Mouse (Mus musculus): Measurements from ENCODE around the gene Chit1. TPM values are rescaled to one million over a fixed set of nuclear protein-coding genes. Genes with fewer than 3 reads are reported as not detected.

Chit1 gene
- polyA plus RNA-seq, 1 experiment from 2014 or later, result 1.4 TPM

GRCm38 (mm10) chr1:134182025-134182424 lies 71.0 kb downstream of the Chit1 start, which contains the start of gene Chil1:
Gene Chil1, plus strand, starts transcription at chr1:134182176.
- ATAC-seq (ENCODE audit: low read depth), result no peak

GRCm38 (mm10) chr1:134184089-134184488 lies 73.0 kb downstream of the Chit1 start:
- H3K27me3 ChIP-seq (ENCODE audit: control insufficient read depth, insufficient read depth, low read length), result no peaks in the 10 kb centered on the region
- no peak for ATAC-seq (ENCODE audit: low read depth)

More at GRCm38 (mm10) chr1:134182025-134182424, 71.0 kb downstream of the Chit1 start, which contains the start of gene Chil1:
- H3K9ac ChIP-seq (replicated peaks; ENCODE audit: low read depth, low read length), result no peak within 1 kb of the TSS
- H3K4me3 ChIP-seq (ENCODE audit: low read depth, low read length), result no peak within 1 kb of the TSS
- H3K4me2 ChIP-seq (ENCODE audit: low read depth, low read length), result no peak within 1 kb of the TSS
- no peaks in the 10 kb centered on the region for H3K9me3 ChIP-seq (ENCODE audit: control insufficient read depth, low read length)
- 55% methylated on average over 4 of the region's 4 CpGs for WGBS
- H3K36me3 ChIP-seq (ENCODE audit: control insufficient read depth, insufficient read depth, low read length), result no peaks in the 10 kb centered on the region
- H3K4me1 ChIP-seq (ENCODE audit: control insufficient read depth, insufficient read depth, low read length), result no peaks in the 10 kb centered on the region
- no peaks in the 10 kb centered on the region for H3K27me3 ChIP-seq (ENCODE audit: control insufficient read depth, insufficient read depth, low read length)
- no peak within 1 kb of the TSS for H3K27ac ChIP-seq (ENCODE audit: low read depth, low read length)

GRCm38 (mm10) chr1:134188217-134188616 lies 77.2 kb downstream of the Chit1 start:
- 63% methylated on average over 5 of the region's 5 CpGs for WGBS
- no peaks in the 10 kb centered on the region for H3K27me3 ChIP-seq (ENCODE audit: control insufficient read depth, insufficient read depth, low read length)
- peaks cover 10% of the 10 kb centered on the region for H3K4me1 ChIP-seq (ENCODE audit: control insufficient read depth, insufficient read depth, low read length)
- H3K9ac ChIP-seq (replicated peaks; ENCODE audit: low read depth, low read length), result no peak overlapping the region
- no peak for ATAC-seq (ENCODE audit: low read depth)
- H3K9me3 ChIP-seq (ENCODE audit: control insufficient read depth, low read length), result no peaks in the 10 kb centered on the region
- no peaks in the 10 kb centered on the region for H3K36me3 ChIP-seq (ENCODE audit: control insufficient read depth, insufficient read depth, low read length)
- no peak overlapping the region for H3K27ac ChIP-seq (ENCODE audit: low read depth, low read length)
- no peak overlapping the region for H3K4me2 ChIP-seq (ENCODE audit: low read depth, low read length)
- no peak overlapping the region for H3K4me3 ChIP-seq (ENCODE audit: low read depth, low read length)

More at GRCm38 (mm10) chr1:134184089-134184488, 73.0 kb downstream of the Chit1 start:
- 88% methylated on average over 4 of the region's 4 CpGs for WGBS
- H3K9ac ChIP-seq (replicated peaks; ENCODE audit: low read depth, low read length), result no peak overlapping the region
- no peaks in the 10 kb centered on the region for H3K36me3 ChIP-seq (ENCODE audit: control insufficient read depth, insufficient read depth, low read length)
- peaks cover 8% of the 10 kb centered on the region for H3K4me1 ChIP-seq (ENCODE audit: control insufficient read depth, insufficient read depth, low read length)
- no peak overlapping the region for H3K27ac ChIP-seq (ENCODE audit: low read depth, low read length)
- H3K9me3 ChIP-seq (ENCODE audit: control insufficient read depth, low read length), result no peaks in the 10 kb centered on the region
- no peak overlapping the region for H3K4me2 ChIP-seq (ENCODE audit: low read depth, low read length)
- no peak overlapping the region for H3K4me3 ChIP-seq (ENCODE audit: low read depth, low read length)

GRCm38 (mm10) chr1:134188989-134189729 lies 78.1 kb downstream of the Chit1 start:
- Histone ChIP-seq H3K4me3 (ENCODE audit: low read depth, low read length) (no peak overlapping the region), H3K9me3 (ENCODE audit: control insufficient read depth, low read length) (no peaks in the 10 kb centered on the region), H3K36me3 (ENCODE audit: control insufficient read depth, insufficient read depth, low read length) (no peaks in the 10 kb centered on the region), H3K4me2 (ENCODE audit: low read depth, low read length) (no peak overlapping the region), H3K9ac (replicated peaks; ENCODE audit: low read depth, low read length) (no peak overlapping the region), H3K27me3 (ENCODE audit: control insufficient read depth, insufficient read depth, low read length) (no peaks in the 10 kb centered on the region), H3K27ac (ENCODE audit: low read depth, low read length) (no peak overlapping the region), H3K4me1 (ENCODE audit: control insufficient read depth, insufficient read depth, low read length) (peaks cover 10% of the 10 kb centered on the region)
- ATAC-seq (ENCODE audit: low read depth), result peak; percentile 31; the same call in 1 of the 2 replicates
- WGBS, result 23% methylated on average over 12 of the region's 12 CpGs

- Histone ChIP-seq H3K4me1 (ENCODE audit: control insufficient read depth, insufficient read depth, low read length) (peaks cover 12% of the 10 kb centered on the region), H3K36me3 (ENCODE audit: control insufficient read depth, insufficient read depth, low read length) (no peaks in the 10 kb centered on the region), H3K9ac (replicated peaks; ENCODE audit: low read depth, low read length) (no peak overlapping the region), H3K27me3 (ENCODE audit: control insufficient read depth, insufficient read depth, low read length) (no peaks in the 10 kb centered on the region), H3K9me3 (ENCODE audit: control insufficient read depth, low read length) (no peaks in the 10 kb centered on the region), H3K4me2 (ENCODE audit: low read depth, low read length) (no peak overlapping the region), H3K4me3 (ENCODE audit: low read depth, low read length) (no peak overlapping the region), H3K27ac (ENCODE audit: low read depth, low read length) (no peak overlapping the region)
- ATAC-seq (ENCODE audit: low read depth), result no peak
- 87% methylated on average over 5 of the region's 5 CpGs for WGBS
Measured at GRCm38 (mm10) chr1:134191192-134191591, 80.2 kb downstream of the Chit1 start.

GRCm38 (mm10) chr1:134192024-134192423 lies 81.0 kb downstream of the Chit1 start:
- ATAC-seq (ENCODE audit: low read depth), result no peak
- H3K27me3 ChIP-seq (ENCODE audit: control insufficient read depth, insufficient read depth, low read length), result no peaks in the 10 kb centered on the region
- H3K9ac ChIP-seq (replicated peaks; ENCODE audit: low read depth, low read length), result no peak overlapping the region
- H3K27ac ChIP-seq (ENCODE audit: low read depth, low read length), result no peak overlapping the region
- H3K36me3 ChIP-seq (ENCODE audit: control insufficient read depth, insufficient read depth, low read length), result no peaks in the 10 kb centered on the region
- H3K9me3 ChIP-seq (ENCODE audit: control insufficient read depth, low read length), result no peaks in the 10 kb centered on the region
- no peak overlapping the region for H3K4me2 ChIP-seq (ENCODE audit: low read depth, low read length)
- WGBS, result 62% methylated on average over 4 of the region's 4 CpGs
- H3K4me1 ChIP-seq (ENCODE audit: control insufficient read depth, insufficient read depth, low read length), result peaks cover 12% of the 10 kb centered on the region
- no peak overlapping the region for H3K4me3 ChIP-seq (ENCODE audit: low read depth, low read length)

GRCm38 (mm10) chr1:134193126-134193525 lies 82.1 kb downstream of the Chit1 start, which contains the start of gene Mybph:
Gene Mybph, plus strand, starts transcription at chr1:134193448.
- Histone ChIP-seq H3K4me1 (ENCODE audit: control insufficient read depth, insufficient read depth, low read length) (peaks cover 12% of the 10 kb centered on the region), H3K27me3 (ENCODE audit: control insufficient read depth, insufficient read depth, low read length) (no peaks in the 10 kb centered on the region), H3K36me3 (ENCODE audit: control insufficient read depth, insufficient read depth, low read length) (no peaks in the 10 kb centered on the region), H3K9me3 (ENCODE audit: control insufficient read depth, low read length) (no peaks in the 10 kb centered on the region), H3K4me2 (ENCODE audit: low read depth, low read length) (no peak within 1 kb of the TSS), H3K9ac (replicated peaks; ENCODE audit: low read depth, low read length) (no peak within 1 kb of the TSS), H3K27ac (ENCODE audit: low read depth, low read length) (no peak within 1 kb of the TSS), H3K4me3 (ENCODE audit: low read depth, low read length) (no peak within 1 kb of the TSS)
- WGBS, result 78% methylated on average over 1 of the region's 1 CpGs
- no peak for ATAC-seq (ENCODE audit: low read depth)

GRCm38 (mm10) chr1:134193674-134194197 lies 82.7 kb downstream of the Chit1 start:
- Histone ChIP-seq H3K9me3 (ENCODE audit: control insufficient read depth, low read length) (no peaks in the 10 kb centered on the region), H3K4me2 (ENCODE audit: low read depth, low read length) (no peak overlapping the region), H3K9ac (replicated peaks; ENCODE audit: low read depth, low read length) (no peak overlapping the region), H3K36me3 (ENCODE audit: control insufficient read depth, insufficient read depth, low read length) (no peaks in the 10 kb centered on the region), H3K27me3 (ENCODE audit: control insufficient read depth, insufficient read depth, low read length) (no peaks in the 10 kb centered on the region), H3K27ac (ENCODE audit: low read depth, low read length) (no peak overlapping the region), H3K4me1 (ENCODE audit: control insufficient read depth, insufficient read depth, low read length) (peaks cover 8% of the 10 kb centered on the region), H3K4me3 (ENCODE audit: low read depth, low read length) (no peak overlapping the region)
- 73% methylated on average over 7 of the region's 7 CpGs for WGBS
- ATAC-seq (ENCODE audit: low read depth), result no peak

- no peak overlapping the region for H3K4me3 ChIP-seq (ENCODE audit: low read depth, low read length)
- H3K9me3 ChIP-seq (ENCODE audit: control insufficient read depth, low read length), result no peaks in the 10 kb centered on the region
- no peak overlapping the region for H3K27ac ChIP-seq (ENCODE audit: low read depth, low read length)
- H3K9ac ChIP-seq (replicated peaks; ENCODE audit: low read depth, low read length), result no peak overlapping the region
- ATAC-seq (ENCODE audit: low read depth), result no peak
- no peak overlapping the region for H3K4me2 ChIP-seq (ENCODE audit: low read depth, low read length)
- 76% methylated on average over 16 of the region's 16 CpGs for WGBS
- no peaks in the 10 kb centered on the region for H3K36me3 ChIP-seq (ENCODE audit: control insufficient read depth, insufficient read depth, low read length)
- H3K4me1 ChIP-seq (ENCODE audit: control insufficient read depth, insufficient read depth, low read length), result 0 out of 2 replicates have a peak, but pooled peaks cover 3% of the 10 kb centered on the region
- no peaks in the 10 kb centered on the region for H3K27me3 ChIP-seq (ENCODE audit: control insufficient read depth, insufficient read depth, low read length)
Measured at GRCm38 (mm10) chr1:134194298-134195022, 83.4 kb downstream of the Chit1 start.
